Mouse (Mus musculus) cortical plate, adult 2 months (tissue): ENCODE data around the gene Trim30b. TPM values are rescaled to one million over a fixed set of nuclear protein-coding genes. Genes with fewer than 3 reads are reported as not detected.
A peak's percentile ranks its signal among the peaks of the same experiment; 100 is the strongest.
"Not testable (repeated sequence)": the region's sequence is repeated elsewhere in the genome, so short reads cannot be mapped to it uniquely, and the experiment has no call there.

Source experiments
- H3K27ac ChIP-seq: fragments of 200-500 bp; 2 replicates; pipeline ENCODE4 v1.5.1; 2012; ENCODE audit warnings: low read length, control low read depth, inconsistent platforms; ENCODE audit not compliant: insufficient read depth
- H3K4me1 ChIP-seq: fragments of 200-500 bp; 2 replicates; pipeline ENCODE4 v1.6.1; 2011; ENCODE audit warnings: low read length; ENCODE audit not compliant: control insufficient read depth, insufficient read depth
- H3K4me3 ChIP-seq: fragments of 200-500 bp; 2 replicates; pipeline ENCODE4 v1.5.1; 2011; ENCODE audit warnings: mild to moderate bottlenecking, low read length, control low read depth; ENCODE audit not compliant: insufficient read depth
- CTCF ChIP-seq: fragments of 200-500 bp; IDR thresholded peaks from 2 replicates; pipeline ENCODE4 v1.5.1; 2011; ENCODE audit warnings: mild to moderate bottlenecking, control low read depth, low read length; ENCODE audit not compliant: insufficient read depth; ENCODE audit errors: extremely low read depth
- POLR2A ChIP-seq: fragments of 200-500 bp; IDR thresholded peaks from 2 replicates; pipeline ENCODE4 v1.6.1; 2011; ENCODE audit warnings: mild to moderate bottlenecking, low read length, control low read depth; ENCODE audit not compliant: insufficient read depth; ENCODE audit errors: extremely low read depth
- polyA plus RNA-seq: library from polyadenylated mRNA; depleted of rRNA; stranded (reverse); fragments of >200 nt; gene quantifications from 2 replicates; pipeline ENCODE4 v1.2.3, GENCODE M21; 2012; rRNA removed

The Trim30b gene
- polyA plus RNA-seq = 0.10 and 0.17 TPM in 2 replicates

GRCm38 (mm10) chr7:104369736-104370414, at the start of gene Trim30b:
Trim30b (minus strand) TSS chr7:104369884.
- Histone ChIP-seq H3K4me1 (no peaks in the 10 kb centered on the region), H3K4me3 (no peak within 1 kb of the TSS), H3K27ac (no peak within 1 kb of the TSS)
- TF ChIP-seq POLR2A (no peak), CTCF (no peak)

- Histone ChIP-seq H3K27ac (no peak overlapping the region), H3K4me3 (no peak overlapping the region), H3K4me1 (no peaks in the 10 kb centered on the region)
- no peak for TF ChIP-seq POLR2A
- TF ChIP-seq CTCF = no peak
Measured at GRCm38 (mm10) chr7:104404460-104404950, 34.8 kb upstream of the Trim30b start.

DNA sequence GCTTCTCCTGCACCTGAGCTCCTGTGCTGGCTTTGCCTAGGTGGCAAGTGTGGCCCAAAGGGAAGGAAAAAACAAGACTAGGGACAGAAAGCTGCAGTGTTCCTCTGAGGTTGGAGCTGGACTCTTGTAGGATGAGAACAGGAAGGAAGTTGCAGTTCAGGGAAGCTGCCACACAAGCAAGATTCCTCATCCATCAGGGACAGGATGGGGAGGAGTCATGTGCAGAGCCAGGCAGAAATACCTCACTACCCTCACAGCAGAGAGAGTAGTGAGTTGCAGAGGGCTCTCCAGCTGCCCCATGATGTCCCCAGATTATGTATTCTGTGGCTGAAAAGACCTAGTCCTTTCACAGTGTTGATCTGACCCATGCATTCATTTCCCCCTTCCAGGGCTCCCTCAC, 31.5 kb upstream of the Trim30b start:
- TF ChIP-seq POLR2A = no peak
- no peak for TF ChIP-seq CTCF
- H3K4me3 ChIP-seq = no peak overlapping the region
- H3K4me1 ChIP-seq = no peaks in the 10 kb centered on the region
- H3K27ac ChIP-seq = no peak overlapping the region

DNA sequence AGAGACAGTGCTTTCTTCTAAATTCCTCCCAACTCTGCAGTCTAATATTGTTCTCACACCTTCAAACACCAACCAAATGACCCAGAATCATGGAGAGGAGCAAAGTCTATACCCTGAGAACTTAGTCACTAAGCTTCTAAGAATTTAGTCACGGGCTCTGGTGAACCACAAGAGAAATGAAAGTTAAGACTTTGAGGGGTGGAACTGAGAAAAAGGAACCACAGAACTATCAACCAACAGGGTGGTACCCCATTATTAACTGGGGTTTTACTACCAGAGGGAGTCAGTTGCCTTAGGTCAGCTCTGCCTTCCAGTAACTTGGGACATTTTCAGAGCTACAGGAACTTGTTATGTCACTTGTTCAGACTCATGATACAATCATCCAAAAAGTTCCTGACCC, 31.0 kb upstream of the Trim30b start, which contains the start of gene Trim30c:
Gene Trim30c (minus strand): TSS at position 140 of the 400 bp plus-strand sequence.
- H3K4me3 ChIP-seq = no peak within 1 kb of the TSS
- no peak within 1 kb of the TSS for H3K27ac ChIP-seq
- no peaks in the 10 kb centered on the region for H3K4me1 ChIP-seq
- TF ChIP-seq POLR2A = no peak

GRCm38 (mm10) chr7:104398492-104398891, 28.8 kb upstream of the Trim30b start:
- H3K4me1 ChIP-seq = no peaks in the 10 kb centered on the region
- no peak for TF ChIP-seq POLR2A
- TF ChIP-seq CTCF = no peak
- H3K4me3 ChIP-seq = no peak overlapping the region
- no peak overlapping the region for H3K27ac ChIP-seq

DNA sequence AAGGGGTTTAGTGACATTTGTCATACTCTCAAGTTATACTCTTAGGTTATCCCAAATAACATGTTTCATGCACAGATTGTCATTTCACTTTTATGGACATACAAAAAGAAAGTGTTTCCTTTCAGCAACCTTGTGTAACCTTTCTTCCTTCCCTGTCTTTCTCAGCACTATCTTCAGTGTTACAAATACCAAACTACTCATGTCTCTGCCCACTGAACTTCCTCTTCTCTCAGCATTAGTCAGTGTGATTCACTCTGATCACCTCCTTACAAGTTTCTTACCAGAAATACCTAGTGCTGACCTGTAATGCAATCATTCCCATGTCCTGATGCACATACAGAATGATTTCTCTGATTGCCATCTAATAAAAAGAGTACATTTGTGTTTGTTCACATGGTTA, 3.3 kb downstream of the Trim30b start:
- TF ChIP-seq POLR2A (no peak), CTCF (no peak)
- no peak overlapping the region for H3K4me3 ChIP-seq
- H3K4me1 ChIP-seq = no peaks in the 10 kb centered on the region
- H3K27ac ChIP-seq = no peak overlapping the region

- H3K4me1 ChIP-seq = no peaks in the 10 kb centered on the region
- no peak overlapping the region for H3K27ac ChIP-seq
- no peak overlapping the region for H3K4me3 ChIP-seq
- TF ChIP-seq CTCF (no peak), POLR2A (no peak)
Measured at GRCm38 (mm10) chr7:104353600-104353967, 16.1 kb downstream of the Trim30b start.

DNA sequence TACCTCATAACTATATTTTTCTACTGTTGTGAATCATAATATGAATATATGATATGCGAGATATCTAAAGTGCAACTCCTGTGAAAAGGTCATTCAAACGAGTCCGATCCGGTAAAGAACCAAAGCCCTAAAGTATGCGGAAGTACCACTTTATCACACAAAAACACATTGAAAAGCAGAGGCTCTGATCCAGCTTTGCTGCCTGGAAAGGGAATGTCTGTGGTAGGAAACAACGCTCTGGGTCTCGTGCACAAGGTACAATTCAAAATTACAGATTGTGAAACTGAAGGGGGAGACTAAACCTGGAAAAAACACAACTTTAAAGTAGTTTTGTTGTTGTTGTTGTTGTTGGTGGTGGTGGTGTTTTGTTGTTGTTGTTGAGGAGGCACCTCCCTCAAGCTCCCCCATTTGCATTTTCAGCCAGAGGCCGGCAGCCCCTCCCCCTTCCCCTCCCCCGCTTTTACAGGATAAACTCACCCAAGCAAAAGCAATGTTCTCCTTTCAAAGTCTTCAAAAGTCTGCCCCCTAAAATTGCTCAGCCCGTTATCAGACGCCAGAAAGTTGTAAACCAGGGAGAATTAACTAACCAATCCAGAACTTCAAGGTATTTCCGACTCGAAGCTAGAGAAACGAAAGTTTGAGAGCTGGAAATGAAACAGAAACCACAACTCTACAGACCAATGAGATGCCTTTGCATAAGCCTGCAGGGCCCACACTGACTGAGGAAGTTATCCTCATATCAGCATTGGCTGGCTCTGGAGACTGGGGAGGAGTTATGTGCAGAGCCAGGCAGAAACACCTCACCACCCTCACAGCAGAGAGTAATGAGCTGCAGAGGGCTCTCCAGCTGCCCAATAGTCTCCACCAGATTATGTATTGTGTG, 16.7 kb downstream of the Trim30b start, which contains the start of gene Trim12c:
Gene Trim12c (minus strand): TSS at position 646 of the 883 bp plus-strand sequence.
- no peak for TF ChIP-seq POLR2A
- no peak for TF ChIP-seq CTCF
- Histone ChIP-seq H3K27ac (no peak within 1 kb of the TSS; the same call in 1 of the 2 replicates), H3K4me3 (peak within 1 kb of the TSS; percentile 20; the same call in 1 of the 2 replicates), H3K4me1 (no peaks in the 10 kb centered on the region)

DNA sequence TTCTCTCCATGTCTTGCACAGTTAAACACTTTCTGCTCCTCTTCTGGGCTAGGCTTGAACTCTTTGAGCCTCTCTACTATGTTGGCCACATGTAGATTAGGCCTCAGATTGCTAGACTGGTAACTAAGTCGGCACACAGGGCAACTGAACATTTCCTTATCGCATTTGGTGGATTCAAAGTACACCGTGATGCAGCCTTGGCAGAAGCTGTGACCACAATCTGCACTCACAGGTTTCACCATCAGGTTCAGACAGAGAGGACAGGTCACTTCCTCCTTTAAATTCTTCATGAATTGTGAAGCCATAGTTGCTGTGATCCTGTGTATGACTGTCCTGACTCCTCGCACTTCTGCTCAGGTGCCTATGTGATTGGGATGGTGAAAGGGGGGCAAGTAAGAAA, 21.6 kb downstream of the Trim30b start:
- not testable (repeated sequence) for H3K27ac ChIP-seq, H3K4me1 ChIP-seq, H3K4me3 ChIP-seq

- H3K4me3 ChIP-seq, H3K27ac ChIP-seq, H3K4me1 ChIP-seq: not testable (repeated sequence)
Measured at GRCm38 (mm10) chr7:104340744-104341143, 28.9 kb downstream of the Trim30b start.

DNA sequence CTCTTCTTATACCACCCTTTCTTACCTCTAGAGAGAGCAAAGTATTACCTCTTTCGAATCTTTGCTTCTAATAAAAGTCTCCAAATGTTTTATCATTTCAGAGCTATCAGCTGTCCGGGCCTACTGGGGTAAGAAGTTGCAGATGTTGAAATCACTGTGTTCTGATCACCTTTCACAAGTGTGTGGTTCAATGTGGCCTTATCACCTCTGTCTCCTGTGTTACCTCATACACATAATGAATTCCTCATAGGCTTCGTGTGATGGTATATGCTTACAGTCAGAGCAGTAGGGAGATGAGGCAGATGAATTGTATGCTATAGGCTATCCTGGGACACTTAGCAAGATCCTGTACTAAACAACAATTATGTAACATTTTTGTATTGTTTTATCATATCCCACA, 34.1 kb downstream of the Trim30b start:
- H3K27ac ChIP-seq, H3K4me1 ChIP-seq, H3K4me3 ChIP-seq: not testable (repeated sequence)

GRCm38 (mm10) chr7:104329171-104329570, 40.5 kb downstream of the Trim30b start, which contains the start of gene Trim34b:
Trim34b (plus strand) TSS chr7:104329471.
- H3K4me1 ChIP-seq, H3K27ac ChIP-seq, H3K4me3 ChIP-seq: not testable (repeated sequence)
